Mouse (Mus musculus) adrenal gland, adult (tissue): ENCODE measurements around the gene Eif2d.

ENCODE experiments used
- DNase-seq, 2 experiments: peaks; one replicate each; pipeline ENCODE4 v3.0.0; 2022 to 2023; ENCODE audit warnings: low spot score in 1 of 2; ENCODE audit not compliant: inconsistent age in 2 of 2

The Eif2d gene

DNA sequence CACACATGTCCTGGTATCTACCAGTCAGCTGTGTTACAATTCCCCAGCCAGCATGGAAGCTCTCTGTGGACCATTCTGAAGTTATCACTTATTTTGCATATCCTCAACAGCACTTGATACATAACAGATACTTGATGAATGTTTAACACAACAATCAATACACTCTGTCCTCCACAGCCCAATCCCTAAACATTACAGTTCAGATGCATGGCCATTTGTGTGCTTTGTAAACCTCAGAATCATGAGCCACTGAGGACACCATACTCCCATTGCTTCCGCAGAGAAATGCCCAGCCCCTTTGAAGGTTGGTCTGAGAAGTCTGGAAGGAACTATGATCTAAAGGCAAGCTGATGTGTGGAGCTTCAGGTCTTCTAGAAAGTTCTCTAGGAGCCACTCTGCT is 58.7 kb downstream of the Eif2d start:
- DNase-seq = no peak

DNA sequence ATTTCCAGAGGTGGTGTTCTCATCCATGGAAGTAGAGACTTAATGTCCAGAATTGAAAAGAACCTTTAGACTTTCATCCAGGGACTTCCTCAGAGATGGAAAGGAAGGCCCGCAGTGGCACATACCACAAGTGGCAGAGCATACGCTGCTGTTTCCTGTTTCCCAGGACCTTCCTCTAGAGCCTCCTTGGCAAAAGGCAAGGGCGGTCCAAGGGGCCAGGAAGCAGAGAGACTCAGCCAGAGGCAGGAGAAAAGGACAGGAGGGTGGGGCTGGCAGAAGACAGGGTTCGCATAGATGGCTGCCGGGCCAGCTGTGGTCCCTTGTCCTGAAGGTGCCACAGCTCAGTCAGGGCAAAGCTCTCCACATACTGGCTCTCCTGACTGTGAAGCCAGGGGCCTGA is 60.0 kb downstream of the Eif2d start:
- no peak for DNase-seq

DNA sequence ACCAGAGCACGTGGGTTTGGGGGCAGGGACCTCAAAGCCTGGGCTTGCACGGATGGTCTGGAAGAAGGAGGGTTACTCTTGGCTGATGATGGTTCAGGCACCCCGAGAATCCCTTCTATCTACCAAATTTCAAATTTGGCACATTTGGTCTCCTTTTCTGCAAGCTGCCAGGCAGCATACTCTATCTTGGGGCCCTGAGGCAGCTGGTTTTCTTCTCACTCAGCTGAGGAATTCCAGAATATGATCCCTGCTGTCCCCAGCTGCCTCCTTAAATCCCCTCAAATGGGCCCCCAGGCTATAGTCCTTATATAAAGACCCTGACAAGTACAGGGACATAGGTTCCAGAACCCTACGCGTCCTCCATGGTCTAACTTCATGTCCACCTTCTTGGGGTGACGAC is 60.4 kb downstream of the Eif2d start:
- no peak for DNase-seq

DNA sequence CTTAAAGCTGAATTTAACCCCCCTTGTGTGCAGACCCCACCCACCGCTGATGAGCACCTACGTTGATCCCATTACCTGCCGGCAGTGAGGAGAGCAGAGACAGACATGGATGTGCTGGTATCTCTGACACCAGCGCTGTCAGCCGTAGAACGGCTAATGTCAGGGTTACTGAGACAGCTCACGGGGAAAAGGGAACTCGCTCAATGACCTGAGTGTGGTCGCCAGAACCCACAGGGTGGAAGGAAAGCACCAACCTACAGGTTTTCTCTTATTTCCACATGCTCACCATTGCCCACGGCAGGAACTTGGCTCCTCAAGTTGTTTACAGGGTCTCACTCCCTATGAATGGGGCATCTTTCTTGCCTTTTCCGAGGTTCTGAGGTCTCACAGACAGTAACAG is 66.0 kb downstream of the Eif2d start:
- no peak for DNase-seq

DNA sequence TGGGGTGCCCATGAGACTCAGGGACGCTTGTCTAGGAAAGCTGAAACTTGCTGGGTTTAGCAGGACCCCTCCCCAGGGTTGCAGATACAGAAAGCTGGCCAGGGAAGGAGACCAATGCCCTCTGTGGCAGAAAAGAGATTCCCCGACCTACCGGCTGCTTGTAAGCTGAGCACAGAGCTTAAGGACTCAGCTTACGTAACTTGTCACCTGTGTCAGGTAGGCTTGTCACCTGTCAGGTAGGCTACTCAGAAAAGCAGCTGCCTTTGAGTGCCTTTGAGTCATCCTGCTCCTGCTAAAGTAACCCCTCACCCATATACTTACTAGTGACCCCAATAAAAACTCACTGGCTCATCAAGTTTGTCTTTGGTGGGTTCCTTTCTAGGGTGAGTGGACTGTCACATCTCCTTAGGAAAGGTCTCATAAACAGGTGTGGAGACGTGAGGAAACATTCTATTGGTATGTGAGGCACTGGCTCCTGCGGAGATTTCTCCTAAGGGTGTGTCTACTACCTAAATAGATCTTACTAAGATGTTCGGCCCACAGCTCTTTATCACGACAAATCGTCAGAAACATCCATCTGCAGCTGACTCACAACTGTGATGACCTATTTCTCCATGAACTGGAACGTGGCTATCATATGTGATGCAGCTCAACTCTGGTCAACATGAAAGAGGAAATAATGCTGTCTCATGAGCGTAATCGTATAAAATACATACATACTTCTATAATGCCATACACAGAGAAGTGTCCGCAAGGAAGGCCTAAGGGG is 69.0 kb downstream of the Eif2d start:
- DNase-seq = peak in 1 of 2 experiments; percentile 56

DNA sequence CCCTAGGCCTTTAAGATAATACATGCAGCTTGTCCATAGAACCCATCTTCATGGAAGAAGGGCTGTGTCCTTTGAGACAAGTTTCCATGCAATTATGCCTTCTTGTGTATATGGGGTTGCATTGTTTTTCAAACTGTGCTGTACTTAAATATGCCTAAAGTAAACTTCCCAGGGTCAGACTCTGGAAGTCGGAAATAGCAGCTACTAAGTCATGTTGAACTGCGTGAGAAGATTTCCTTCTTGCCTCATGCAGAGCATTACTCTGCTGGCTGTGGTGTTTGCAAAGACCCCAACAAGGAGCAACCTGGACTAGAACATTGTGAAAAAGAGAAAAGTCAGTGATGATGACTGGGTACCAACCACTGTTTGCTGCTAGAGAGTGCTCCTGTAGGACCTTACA is 70.4 kb downstream of the Eif2d start:
- DNase-seq = no peak

DNA sequence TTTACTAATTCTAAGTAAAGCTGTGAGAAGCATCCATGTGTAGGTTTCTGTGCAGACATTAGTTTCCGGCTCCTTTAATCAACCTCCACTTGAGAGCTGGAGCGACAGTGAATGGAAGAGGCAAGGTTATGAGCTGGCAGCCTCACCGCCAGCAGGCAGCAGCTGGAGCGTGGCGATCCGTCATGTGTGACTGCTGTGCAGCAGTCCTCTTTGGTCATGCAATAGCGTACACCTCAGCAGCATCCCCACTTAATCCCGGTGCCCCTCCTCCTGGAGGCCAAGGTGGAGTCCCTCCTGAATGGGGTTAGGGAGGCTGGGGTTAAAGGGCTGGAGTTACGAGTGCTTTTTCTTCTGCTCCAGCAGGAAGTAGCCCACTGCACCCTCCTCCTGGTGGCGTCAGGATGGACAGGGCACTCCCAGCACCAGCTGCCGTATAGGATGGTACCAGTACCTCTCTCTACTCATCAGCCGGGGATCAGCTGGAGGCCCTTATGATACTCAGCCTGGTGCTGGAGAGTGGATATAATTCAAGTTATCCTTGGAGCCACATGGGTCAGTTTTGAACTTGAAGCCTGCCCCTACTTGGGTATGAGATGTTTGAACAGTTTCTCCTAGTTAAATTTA is 72.0 kb downstream of the Eif2d start:
- no peak for DNase-seq

DNA sequence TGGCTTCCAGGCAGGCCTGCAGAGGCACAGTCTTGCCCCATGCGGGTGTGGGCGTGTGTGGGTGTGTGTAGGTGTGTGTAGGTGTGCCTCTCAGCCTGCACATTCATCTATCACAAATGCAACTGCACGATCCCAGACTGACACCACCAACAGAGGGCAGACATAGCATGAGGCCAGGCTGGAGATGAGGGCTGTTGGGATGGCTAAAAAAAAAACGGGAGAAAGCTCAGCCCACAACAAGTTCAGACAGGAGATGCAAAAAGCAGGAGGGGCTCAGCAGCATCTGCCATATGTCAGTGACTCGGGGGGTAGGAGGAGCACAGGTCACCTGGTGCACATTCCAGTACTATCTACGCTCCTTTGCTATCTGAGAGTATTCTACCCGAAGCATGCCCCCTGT is 75.2 kb downstream of the Eif2d start:
- DNase-seq = no peak

DNA sequence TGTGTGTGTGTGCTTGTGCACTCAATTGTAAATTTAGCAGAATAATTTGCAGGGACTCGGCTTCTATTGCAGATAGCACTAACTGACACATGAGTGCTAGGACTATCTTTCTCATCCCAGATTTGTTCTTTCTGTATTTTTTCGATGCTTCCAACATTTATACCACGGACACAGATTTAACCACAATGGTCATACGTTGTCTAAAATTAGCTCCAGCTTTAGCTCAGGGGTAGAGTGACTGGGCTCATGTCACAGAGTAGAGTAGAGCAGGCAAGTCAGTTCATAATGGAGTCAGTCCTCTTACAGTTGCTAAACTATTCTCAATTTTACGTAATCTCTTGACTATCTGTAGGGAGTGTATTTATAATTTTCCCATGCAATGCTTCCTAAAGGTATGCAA is 75.7 kb downstream of the Eif2d start:
- DNase-seq = no peak

DNA sequence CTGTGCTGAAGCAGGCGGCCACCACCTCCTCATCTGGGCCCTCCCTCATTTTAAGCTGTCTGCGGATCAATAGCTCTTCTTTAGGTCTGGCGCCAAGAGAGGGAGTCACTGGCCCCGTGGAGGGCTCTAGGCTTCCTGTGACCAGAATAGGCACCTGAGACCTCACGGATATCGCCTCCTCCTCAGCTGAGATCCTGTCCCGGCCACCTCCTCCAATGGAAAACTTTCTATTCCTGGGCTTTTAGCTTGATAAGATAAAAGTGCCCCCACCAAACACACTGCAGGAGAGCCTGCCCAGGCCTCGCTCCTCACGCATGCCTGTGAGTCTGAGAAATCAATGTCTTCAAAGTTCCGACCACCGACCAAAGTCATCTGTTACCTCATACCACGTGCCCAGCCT is 80.5 kb downstream of the Eif2d start:
- DNase-seq = no peak

DNA sequence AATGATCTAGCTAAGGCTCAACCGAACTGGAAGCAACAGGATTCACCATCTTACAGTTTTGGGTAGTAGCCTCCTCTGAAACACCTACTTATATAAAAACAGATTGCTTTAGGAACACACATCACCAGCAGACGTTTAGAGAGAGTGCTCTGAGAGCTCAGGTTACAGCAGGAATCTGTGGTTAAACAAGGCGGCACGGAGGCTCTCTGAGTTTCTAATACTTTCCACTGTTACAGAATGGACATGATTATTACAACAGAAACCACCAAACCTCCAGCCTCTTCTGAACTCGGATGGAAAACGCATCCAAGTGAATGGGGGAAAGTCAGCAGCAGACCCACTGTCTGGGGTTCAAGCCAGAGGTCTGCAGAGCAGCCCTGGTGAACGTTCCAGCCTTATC is 83.1 kb downstream of the Eif2d start:
- no peak for DNase-seq
